Mouse (Mus musculus) kidney, adult 2 months (tissue): ENCODE results near the gene Ppp1r36.

Experiments used
- CTCF ChIP-seq: fragments of 200-500 bp; conservative IDR thresholded peaks from 2 replicates; pipeline ENCODE4 v1.5.1; 2011; ENCODE audit warnings: low read depth, mild to moderate bottlenecking, control low read depth, low read length, moderate library complexity, mixed read lengths; ENCODE audit not compliant: insufficient read depth, insufficient read length
- POLR2A ChIP-seq: fragments of 200-500 bp; IDR thresholded peaks from one replicate; pipeline ENCODE4 v1.6.1; 2011; ENCODE audit warnings: low read depth, low read length, control low read depth

- TF ChIP-seq POLR2A (no peak), CTCF (no peak)
Measured at GRCm38 (mm10) chr12:76485381-76485780, 68.0 kb downstream of the Ppp1r36 start.
